Mouse (Mus musculus): ENCODE results near the gene Yod1. TPM values are rescaled to one million over a fixed set of nuclear protein-coding genes. Genes with fewer than 3 reads are reported as not detected.

Yod1 gene
- total RNA-seq (2023; ENCODE audit: inconsistent age) = 11.1 to 11.9 TPM (median 11.5 TPM) in 4 replicates

DNA sequence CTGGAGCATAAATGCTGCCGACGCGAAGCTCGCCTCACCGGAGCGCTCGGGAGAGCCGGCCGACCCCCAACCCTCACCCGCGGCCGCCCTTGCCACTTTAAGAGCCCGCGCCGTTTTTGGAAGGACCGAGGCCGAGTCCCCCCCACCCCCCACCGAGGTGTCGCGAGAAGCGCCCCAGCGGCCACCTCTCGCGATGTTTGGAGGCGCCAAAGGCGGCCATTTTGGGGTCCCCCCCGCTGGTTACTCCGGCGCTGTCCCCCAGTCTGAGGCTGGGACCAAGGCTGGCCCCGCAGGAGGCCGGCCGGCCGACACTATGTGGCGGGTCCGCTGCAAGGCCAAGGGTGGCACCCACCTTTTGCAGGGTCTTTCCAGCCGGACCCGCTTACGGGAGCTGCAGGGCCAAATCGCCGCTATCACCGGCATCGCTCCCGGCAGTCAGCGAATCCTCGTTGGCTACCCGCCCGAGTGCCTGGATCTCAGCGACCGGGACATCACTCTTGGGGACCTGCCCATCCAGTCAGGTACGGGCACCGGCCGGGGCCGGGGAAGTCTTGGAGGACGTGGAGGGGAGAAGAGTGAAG, at the start of gene Yod1:
Gene Yod1, plus strand, starts transcription at position 37 of the 581 bp plus-strand sequence.

GRCm38 (mm10) chr1:130715561-130716217, 1.4 kb upstream of the Yod1 start, which contains the start of gene Gm29427:
Gene Gm29427, minus strand, starts transcription at chr1:130715799.

GRCm38 (mm10) chr1:130729153-130729552, 12.0 kb downstream of the Yod1 start, which contains the start of gene Pfkfb2:
Gene Pfkfb2, minus strand, starts transcription at chr1:130729253.

DNA sequence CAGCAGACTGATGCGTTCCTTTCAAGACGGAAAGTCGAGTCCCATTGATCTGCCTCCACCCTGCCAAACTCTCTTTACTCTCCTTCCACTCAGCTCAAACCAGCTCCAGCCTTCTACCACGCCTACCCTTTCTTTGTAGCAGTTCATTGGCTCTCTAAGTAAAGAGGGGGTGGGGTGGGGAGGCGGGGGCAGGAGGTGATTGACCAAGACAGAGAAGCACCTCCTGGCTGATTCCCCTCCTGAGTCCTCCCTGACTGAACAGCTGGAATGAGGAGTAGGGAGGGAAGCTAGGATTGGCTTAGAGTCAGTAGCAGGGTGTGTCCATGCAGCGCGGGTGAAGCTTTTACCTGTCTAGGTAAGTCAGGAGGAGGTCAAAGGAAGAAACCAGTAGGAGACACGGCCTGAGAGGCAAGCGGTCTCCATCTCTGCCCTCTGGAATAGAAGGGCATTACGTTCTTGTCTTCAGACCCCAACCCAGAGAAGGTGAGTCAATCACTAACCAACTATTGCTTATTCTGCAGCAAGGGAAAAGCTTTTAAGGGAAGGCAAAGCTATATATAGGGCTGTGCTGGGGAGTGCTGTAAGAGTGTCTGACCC, 14.7 kb downstream of the Yod1 start, which contains the start of gene AA986860:
Gene AA986860, plus strand, starts transcription at position 236 of the 597 bp plus-strand sequence.

Other genes with a start within 250 kb of the Yod1 start
- not detected in 4 replicates for gene Zp3r, start 87.7 kb upstream of the Yod1 start, total RNA-seq (2023; ENCODE audit: inconsistent age)
- gene C4bp, start 55.7 kb upstream of the Yod1 start, total RNA-seq (2023; ENCODE audit: inconsistent age) = not detected in 4 replicates
- gene Gm29427, start 1.5 kb upstream of the Yod1 start, total RNA-seq (2023; ENCODE audit: inconsistent age) = not detected in 4 replicates
- gene Pfkfb2, start 11.9 kb downstream of the Yod1 start, total RNA-seq (2023; ENCODE audit: inconsistent age) = 19.0 to 23.8 TPM (median 20.4 TPM) in 4 replicates
- 0.42 to 2.1 TPM (median 0.72 TPM) in 4 replicates for gene AA986860, start 14.6 kb downstream of the Yod1 start, total RNA-seq (2023; ENCODE audit: inconsistent age)
- gene Fcamr, start 83.6 kb downstream of the Yod1 start, total RNA-seq (2023; ENCODE audit: inconsistent age) = not detected in 4 replicates
- 2.2 to 3.7 TPM (median 3.0 TPM) in 4 replicates for gene Pigr, start 109.4 kb downstream of the Yod1 start, total RNA-seq (2023; ENCODE audit: inconsistent age)
- gene Fcmr, start 148.3 kb downstream of the Yod1 start, total RNA-seq (2023; ENCODE audit: inconsistent age) = 982 to 1,190 TPM (median 1,061 TPM) in 4 replicates
- not detected in 4 replicates for gene Il24, start 170.1 kb downstream of the Yod1 start, total RNA-seq (2023; ENCODE audit: inconsistent age)
- gene Il20, start 194.1 kb downstream of the Yod1 start, total RNA-seq (2023; ENCODE audit: inconsistent age) = not detected in 4 replicates
- not detected in 4 replicates for gene Il19, start 222.8 kb downstream of the Yod1 start, total RNA-seq (2023; ENCODE audit: inconsistent age)